In the genomic region with DNA sequence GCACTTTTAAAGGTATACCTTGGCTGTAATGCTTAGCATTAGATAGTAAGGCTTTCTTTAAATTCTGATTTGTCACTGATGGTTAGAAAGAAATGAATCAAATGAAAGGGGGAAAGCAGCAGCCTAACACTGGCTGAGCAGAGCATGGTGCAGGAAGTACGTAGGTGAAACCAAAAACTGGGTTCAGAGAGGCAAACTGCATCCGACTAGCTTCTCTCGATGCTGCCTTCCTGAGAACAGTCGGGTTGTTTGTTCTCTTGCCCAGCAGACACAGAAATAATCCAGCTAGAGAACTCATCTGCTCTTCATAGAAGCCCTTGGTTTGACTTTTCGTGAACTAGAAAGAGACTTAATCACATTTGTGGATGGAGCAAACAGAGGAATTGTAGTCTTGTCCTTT, we compare ENCODE assay signal across 18 mouse cellular contexts. TPM values are rescaled to one million over a fixed set of nuclear protein-coding genes. Genes with fewer than 3 reads are reported as not detected.
A peak's percentile ranks its signal among the peaks of the same experiment; 100 is the strongest.
DNase-seq lines count a peak whose midpoint lies in the region; TF ChIP-seq lines count a peak whose summit lies in the region.
"Had no signal": no experiment of that assay in that cellular context is flagged by ENCODE, and none has a peak within 500 bp of the region (broad histone marks: within the 10 kb centered on the region; RNA-seq: fewer than 3 reads in every experiment).

No protein-coding gene starts in this region.

- DNase-seq in testis, postnatal 14 days (ENCODE audit: low spot score), result no peak
- peak; percentile 79 for DNase-seq in induced T-regulatory cell, adult 2 months (ENCODE audit: low read depth)
- DNase-seq in thymus, postnatal 0 days (ENCODE audit: low spot score), result peak; percentile 51
- DNase-seq in urinary bladder, postnatal 14 days (ENCODE audit: low spot score), result no peak
- no peak for DNase-seq in frontal cortex, postnatal 25 days (ENCODE audit: low spot score in 2 of 2)
- DNase-seq in left cerebral cortex, postnatal 36 days (ENCODE audit: low spot score in 2 of 2), result no peak
- DNase-seq: cerebellum, adult 2 months; cerebellum, postnatal 36 days; kidney, adult 2 months; kidney, postnatal 25 days; liver, embryonic 13.5 days; lung, embryonic 14.5 days; lung, postnatal 4 days; right cerebral cortex, adult 18-20 months had no signal

- TF ChIP-seq CTCF in testis, adult 2 months (IDR thresholded peaks at IDR 0.05; ENCODE audit: control insufficient read depth, insufficient read depth, insufficient replicate concordance, low read depth, low read length), result no peak

- no peaks in the 10 kb centered on the region for H3K27me3 ChIP-seq in testis, adult 2 months (ENCODE audit: control insufficient read depth, insufficient read depth, low read length)
- H3K27me3 ChIP-seq: CH12.LX; liver, embryonic 13.5 days had no signal

- no peak for TF ChIP-seq POLR2A in testis, adult 2 months (IDR thresholded peaks at IDR 0.05; ENCODE audit: control insufficient read depth, low read depth, low read length)

- no peaks in the 10 kb centered on the region for H3K4me1 ChIP-seq in testis, adult 2 months (ENCODE audit: control insufficient read depth, insufficient read depth, low read length)
- H3K4me1 ChIP-seq: limb, embryonic 13.5 days; liver, embryonic 13.5 days had no signal

- H3K27ac ChIP-seq in testis, adult 2 months (ENCODE audit: control insufficient read depth, insufficient read depth, low read depth, low read length), result peak overlapping the region; percentile 17; the same call in 1 of the 2 replicates
- H3K27ac ChIP-seq: limb, embryonic 13.5 days; liver, embryonic 13.5 days had no signal

- intact Hi-C loops in left cerebral cortex, postnatal 36 days (cut with DNase I), result no loop called here

- H3K4me3 ChIP-seq in testis, adult 2 months (ENCODE audit: control insufficient read depth, low read depth, low read length), result no peak overlapping the region
- H3K4me3 ChIP-seq: limb, embryonic 13.5 days; liver, embryonic 13.5 days had no signal

- no peaks in the 10 kb centered on the region for H3K36me3 ChIP-seq in testis, adult 2 months (ENCODE audit: control insufficient read depth, insufficient read depth, low read length)
- H3K36me3 ChIP-seq: limb, embryonic 13.5 days; liver, embryonic 13.5 days had no signal

RNA-seq across cellular contexts. Expression of a gene that starts 26.7 kb away (rescaled TPM):
- 60.8 and 64.0 TPM in 2 replicates for polyA plus RNA-seq in testis, adult 2 months (2012; rRNA removed)
- polyA plus RNA-seq in thymus, postnatal 0 days (2015; fragmentation: Nextera tagmentation; extraction: Ambion mirVana), result 6,098 and 6,310 TPM in 2 replicates
- 100 to 1,000 TPM; 896 to 982 TPM for total RNA-seq in left cerebral cortex, postnatal 36 days (2021)
- total RNA-seq: MEL had no signal

Comparison
In these comparisons a context has a peak if more than half of its experiments do, and no peak if none do; other contexts are left out.
1. DNase-seq: peak in induced T-regulatory cell, adult 2 months (single experiment) and thymus, postnatal 0 days (single experiment); none in testis, postnatal 14 days (single experiment), urinary bladder, postnatal 14 days (single experiment), frontal cortex, postnatal 25 days (0 of 2) and left cerebral cortex, postnatal 36 days (0 of 2).
2. RNA of a gene that starts 26.7 kb away (polyA plus RNA-seq): 6,098 to 6,310 TPM in thymus, postnatal 0 days; 60.8 to 64.0 TPM in testis, adult 2 months; every median in the first group is over 10 times any median in the second.